Mouse (Mus musculus) megakaryocyte, embryonic 14.5 days (primary cell): ENCODE results near the gene Dcakd.

Source experiments
- FLI1 ChIP-seq: IDR thresholded peaks from 2 replicates; pipeline ENCODE4 v1.6.1; 2012; ENCODE audit warnings: low read length, inconsistent platforms, mixed read lengths
- GATA1 ChIP-seq: IDR thresholded peaks from 3 replicates; pipeline ENCODE4 v1.6.1; 2012; ENCODE audit warnings: mixed read lengths, low read length, inconsistent platforms, borderline replicate concordance

GRCm38 (mm10) chr11:102963246-102963854 lies 64.8 kb downstream of the Dcakd start:
- no peak for TF ChIP-seq GATA1
- no peak for TF ChIP-seq FLI1
